ENCODE assay signal across 14 mouse cellular contexts in the genomic region with DNA sequence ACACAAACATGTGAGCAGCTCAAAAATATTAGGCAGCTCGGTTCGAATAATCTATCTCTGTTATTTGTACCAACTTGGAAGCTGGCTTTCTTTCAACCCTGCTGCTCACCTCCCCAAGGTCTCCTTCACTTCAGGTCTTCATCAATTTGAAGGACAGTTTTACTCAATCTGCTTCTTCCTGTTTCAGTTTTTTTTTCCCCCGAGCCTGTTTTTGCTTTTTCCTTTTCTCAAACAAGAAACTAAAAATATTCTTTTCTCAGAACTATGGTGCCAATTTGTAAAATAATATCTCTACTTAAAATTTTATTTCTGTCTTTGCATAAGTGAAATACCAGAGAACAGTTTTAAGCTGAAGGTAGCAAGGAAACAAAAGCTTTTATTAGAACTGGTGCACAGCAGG.
"Had no signal": no experiment of that assay in that cellular context is flagged by ENCODE, and none has a peak within 500 bp of the region (broad histone marks: within the 10 kb centered on the region; RNA-seq: fewer than 3 reads in every experiment).

No protein-coding gene starts in this region.

- H3K27me3 ChIP-seq: neural tube, embryonic 13.5 days; neural tube, embryonic 15.5 days had no signal

- H3K36me3 ChIP-seq: midbrain, embryonic 10.5 days; neural tube, embryonic 13.5 days; neural tube, embryonic 15.5 days had no signal

- H3K27ac ChIP-seq: liver, embryonic 14.5 days; midbrain, embryonic 10.5 days; neural tube, embryonic 13.5 days; neural tube, embryonic 15.5 days had no signal

- H3K9me3 ChIP-seq: midbrain, embryonic 10.5 days; neural tube, embryonic 13.5 days; neural tube, embryonic 15.5 days had no signal

- H3K4me2 ChIP-seq: lung, embryonic 14.5 days; neural tube, embryonic 13.5 days; neural tube, embryonic 15.5 days had no signal

- H3K4me3 ChIP-seq: midbrain, embryonic 10.5 days; myocyte; neural tube, embryonic 13.5 days; neural tube, embryonic 15.5 days had no signal

- DNase-seq: lung, adult 18-20 months; lung, embryonic 14.5 days; lung, postnatal 10 days; lung, postnatal 4 days; midbrain, embryonic 14.5 days; right cerebral cortex, postnatal 14 days; thymus, adult 18-20 months; thymus, postnatal 14 days; thymus, postnatal 4 days had no signal

- H3K4me1 ChIP-seq: midbrain, embryonic 10.5 days; neural tube, embryonic 13.5 days; neural tube, embryonic 15.5 days had no signal

- H3K9ac ChIP-seq: liver, embryonic 14.5 days; lung, embryonic 14.5 days; neural tube, embryonic 13.5 days; neural tube, embryonic 15.5 days had no signal
